8 mouse cellular contexts compared by ENCODE assay signal in genomic region chr11:69921114-69922011, GRCm38 (mm10). TPM values are rescaled to one million over a fixed set of nuclear protein-coding genes. Genes with fewer than 3 reads are reported as not detected.
DNase-seq lines count a peak whose midpoint lies in the region; ATAC-seq and TF ChIP-seq lines count a peak whose summit lies in the region.

TSS of gene Eif5a (minus strand) at chr11:69921958.

- peak; percentile 100 for DNase-seq in 3T3-L1 (ENCODE audit: low read depth, low spot score)
- peak; percentile 100 for DNase-seq in adrenal gland, postnatal 4 days (ENCODE audit: low spot score in 2 of 2)
- DNase-seq in embryonic facial prominence, embryonic 14.5 days (ENCODE audit: low spot score): peak; percentile 100
- peak; percentile 100 for DNase-seq in heart, adult 2 months
- DNase-seq in kidney, adult 8-10 months: peak; percentile 100
- DNase-seq in spleen, postnatal 10 days (ENCODE audit: low spot score in 2 of 2): peak; percentile 100

- TF ChIP-seq POLR2A in heart, adult 2 months (IDR thresholded peaks at IDR 0.05; ENCODE audit: insufficient read depth, low read depth, low read length): peak; percentile 99

- H3K36me3 ChIP-seq in embryonic facial prominence, embryonic 14.5 days (ENCODE audit: control insufficient read depth, insufficient read depth, low read length): peaks cover 31% of the 10 kb centered on the region
- H3K36me3 ChIP-seq in heart, adult 2 months (ENCODE audit: control insufficient read depth, insufficient read depth, low read length): peaks cover 12% of the 10 kb centered on the region; the same call in 1 of the 2 replicates
- peaks cover 32% of the 10 kb centered on the region for H3K36me3 ChIP-seq in limb, embryonic 13.5 days
- peaks cover 13% of the 10 kb centered on the region for H3K36me3 ChIP-seq in midbrain, embryonic 16.5 days (ENCODE audit: control insufficient read depth, insufficient read depth, low read length)

- H3K4me1 ChIP-seq in embryonic facial prominence, embryonic 14.5 days (ENCODE audit: control insufficient read depth, insufficient read depth, low read length): peaks cover 13% of the 10 kb centered on the region
- H3K4me1 ChIP-seq in heart, adult 2 months (ENCODE audit: control insufficient read depth, insufficient read depth, low read length): peaks cover 6% of the 10 kb centered on the region
- peaks cover 27% of the 10 kb centered on the region for H3K4me1 ChIP-seq in limb, embryonic 13.5 days
- peaks cover 26% of the 10 kb centered on the region for H3K4me1 ChIP-seq in midbrain, embryonic 16.5 days (ENCODE audit: control insufficient read depth, insufficient read depth, low read length)

- peak; percentile 96 for ATAC-seq in embryonic facial prominence, embryonic 14.5 days (ENCODE audit: low read depth)
- ATAC-seq in limb, embryonic 13.5 days (ENCODE audit: low FRiP score, low read depth): peak; percentile 96
- peak; percentile 98 for ATAC-seq in midbrain, embryonic 16.5 days

- under 1% methylated on average over 50 of the region's 78 CpGs for WGBS in embryonic facial prominence, embryonic 14.5 days
- under 1% methylated on average over 78 of the region's 78 CpGs for WGBS in heart, adult 2 months
- under 1% methylated on average over 78 of the region's 78 CpGs for WGBS in limb, embryonic 13.5 days
- WGBS in midbrain, embryonic 16.5 days: under 1% methylated on average over 78 of the region's 78 CpGs

- peak within 1 kb of the TSS; percentile 98 for H3K27ac ChIP-seq in embryonic facial prominence, embryonic 14.5 days (replicated peaks; ENCODE audit: low read depth, low read length)
- peak within 1 kb of the TSS; percentile 97 for H3K27ac ChIP-seq in heart, adult 2 months
- H3K27ac ChIP-seq in limb, embryonic 13.5 days: peak within 1 kb of the TSS; percentile 97
- H3K27ac ChIP-seq in midbrain, embryonic 16.5 days (ENCODE audit: low read length): peak within 1 kb of the TSS; percentile 94

- peak; percentile 94 for TF ChIP-seq EP300 in heart, adult 2 months (IDR thresholded peaks at IDR 0.05; ENCODE audit: insufficient read depth, low read depth, low read length)

- H3K4me2 ChIP-seq in embryonic facial prominence, embryonic 14.5 days (ENCODE audit: low read depth, low read length): peak within 1 kb of the TSS; percentile 75
- H3K4me2 ChIP-seq in limb, embryonic 13.5 days (replicated peaks): peak within 1 kb of the TSS; percentile 88
- peak within 1 kb of the TSS; percentile 98 for H3K4me2 ChIP-seq in midbrain, embryonic 16.5 days (ENCODE audit: low read length)

- peak within 1 kb of the TSS; percentile 94 for H3K4me3 ChIP-seq in embryonic facial prominence, embryonic 14.5 days (ENCODE audit: low read depth, low read length)
- peak within 1 kb of the TSS; percentile 71 for H3K4me3 ChIP-seq in heart, adult 2 months
- peak within 1 kb of the TSS; percentile 90 for H3K4me3 ChIP-seq in limb, embryonic 13.5 days
- H3K4me3 ChIP-seq in midbrain, embryonic 16.5 days (ENCODE audit: low read depth, low read length): peak within 1 kb of the TSS; percentile 94

- TF ChIP-seq CTCF in heart, adult 2 months (IDR thresholded peaks at IDR 0.05): peak; percentile 81

- H3K79me2 ChIP-seq in heart, adult 2 months (replicated peaks; ENCODE audit: control insufficient read depth, insufficient read depth, low read length): no peaks in the 10 kb centered on the region

- no peaks in the 10 kb centered on the region for H3K9me3 ChIP-seq in embryonic facial prominence, embryonic 14.5 days (ENCODE audit: control insufficient read depth, low read length)
- no peaks in the 10 kb centered on the region for H3K9me3 ChIP-seq in limb, embryonic 13.5 days
- H3K9me3 ChIP-seq in midbrain, embryonic 16.5 days (replicated peaks; ENCODE audit: control insufficient read depth, low read length, poor library complexity, severe bottlenecking): no peaks in the 10 kb centered on the region

- intact Hi-C loops in heart, adult 2 months (cut with DNase I): loop anchor here (2.0 to 5.0 kb wide), 3 partner anchors 41 to 163 kb away; partner anchors contain the start of genes Gabarap, Kctd11 and Polr2a

- peak within 1 kb of the TSS; percentile 99 for H3K9ac ChIP-seq in embryonic facial prominence, embryonic 14.5 days (ENCODE audit: low read depth, low read length)
- peak within 1 kb of the TSS; percentile 98 for H3K9ac ChIP-seq in heart, adult 2 months (ENCODE audit: low read depth, low read length)
- peak within 1 kb of the TSS; percentile 96 for H3K9ac ChIP-seq in limb, embryonic 13.5 days
- H3K9ac ChIP-seq in midbrain, embryonic 16.5 days (ENCODE audit: low read depth, low read length): peak within 1 kb of the TSS; percentile 94

- H3K27me3 ChIP-seq in embryonic facial prominence, embryonic 14.5 days (replicated peaks; ENCODE audit: control insufficient read depth, insufficient read depth, low read length): no peaks in the 10 kb centered on the region
- H3K27me3 ChIP-seq in heart, adult 2 months (ENCODE audit: control insufficient read depth, insufficient read depth, low read length): no peaks in the 10 kb centered on the region
- H3K27me3 ChIP-seq in limb, embryonic 13.5 days: no peaks in the 10 kb centered on the region
- no peaks in the 10 kb centered on the region for H3K27me3 ChIP-seq in midbrain, embryonic 16.5 days (ENCODE audit: control insufficient read depth, insufficient read depth, low read depth, low read length)

RNA-seq across cellular contexts. Expression of gene Eif5a, which starts in this region (rescaled TPM):
- total RNA-seq in adrenal gland, postnatal 4 days (2021): 100 to 1,000 TPM; 598 to 600 TPM
- 1,503 and 1,606 TPM in 2 replicates for polyA plus RNA-seq in embryonic facial prominence, embryonic 14.5 days (2014; fragmentation: Nextera tagmentation; extraction: Ambion mirVana)
- 100 to 1,000 TPM; 397 to 444 TPM for total RNA-seq in heart, adult 2 months (2021)
- 360 and 540 TPM in 2 replicates for polyA plus RNA-seq in heart, adult 2 months (2012; rRNA removed)
- polyA plus RNA-seq in limb, embryonic 13.5 days (2015; fragmentation: Nextera tagmentation; extraction: Ambion mirVana): 1,543 and 1,562 TPM in 2 replicates
- polyA plus RNA-seq in midbrain, embryonic 16.5 days (2015; fragmentation: Nextera tagmentation; extraction: Ambion mirVana): 1,061 and 1,062 TPM in 2 replicates

Comparison
In these comparisons a context has a peak if more than half of its experiments do, and no peak if none do; other contexts are left out.
1. Peak in every context shown above with its lines: DNase-seq, ATAC-seq, H3K4me3 ChIP-seq and H3K27ac ChIP-seq.